Mouse (Mus musculus) cerebellum, postnatal 10 days (tissue): ENCODE measurements at regions not wholly inside any gene's neighbourhood (a gene's known extent, or its start where the extent isn't known, plus 50 kb on each side); places are given as distances from the start of the nearest gene placed in this dataset.

ENCODE experiments used
- DNase-seq, 2 experiments: peaks; one replicate each; pipeline ENCODE4 v3.0.0; 2021; ENCODE audit warnings: mixed read lengths in 2 of 2

DNA sequence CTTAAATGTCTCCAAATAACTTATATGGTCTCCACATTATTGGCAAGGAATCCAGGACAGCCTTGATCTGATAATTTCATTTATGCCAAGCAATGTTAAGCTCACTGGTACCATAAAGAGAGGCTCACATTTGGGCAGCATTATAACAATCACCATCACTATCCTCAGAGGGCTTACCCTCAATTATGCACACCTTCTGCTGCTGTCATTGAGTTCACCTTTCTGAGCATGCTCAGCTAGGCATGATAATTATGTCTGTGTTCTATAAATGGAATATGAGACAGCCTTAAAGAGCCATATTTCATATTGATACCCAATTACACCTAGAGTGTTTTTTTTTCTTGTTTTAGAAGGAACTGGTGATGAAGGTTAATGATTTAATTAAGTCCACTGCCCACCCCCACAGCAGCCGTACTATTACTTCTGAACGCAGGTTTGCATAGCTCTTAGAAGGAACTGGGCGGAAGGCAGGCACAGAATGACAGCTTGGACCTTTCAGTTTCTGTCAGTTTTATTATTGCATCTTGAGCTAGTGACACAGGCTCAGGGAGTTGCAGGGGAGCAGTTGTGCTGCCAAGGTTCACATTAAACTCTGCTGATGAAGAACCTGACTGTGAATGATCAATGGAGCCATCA lies 424.0 kb upstream of the Sphkap start:
- DNase-seq = peak; percentile 51 to 53

DNA sequence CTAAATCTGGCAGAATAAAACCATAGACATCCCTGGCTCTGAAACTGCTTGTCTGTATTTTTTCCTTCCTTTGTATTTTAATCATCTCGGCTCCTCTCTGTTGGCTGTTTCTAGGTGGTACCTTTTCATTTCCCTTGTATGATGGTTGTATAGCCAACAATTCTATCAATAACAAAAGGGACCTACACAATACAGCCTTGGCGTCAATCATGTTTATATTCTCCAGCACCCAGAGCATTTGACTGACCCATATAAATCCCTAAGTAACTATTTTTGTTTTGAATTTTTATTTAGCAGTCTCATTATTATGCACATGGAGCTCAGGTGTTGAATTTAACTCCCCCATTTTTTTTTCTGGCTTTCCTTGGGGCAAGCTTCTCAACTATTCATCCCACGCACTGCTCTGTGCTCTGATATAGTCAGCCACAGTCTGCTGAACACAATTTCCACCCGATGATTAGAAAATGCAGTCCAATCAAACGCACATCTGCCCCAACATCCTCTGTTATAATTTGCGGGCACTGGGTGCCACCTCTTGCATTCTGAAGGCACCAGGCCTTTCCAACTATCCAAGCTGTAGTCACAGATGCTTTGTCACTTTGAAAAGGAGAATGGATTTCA lies 422.1 kb upstream of the Sphkap start:
- no peak for DNase-seq

DNA sequence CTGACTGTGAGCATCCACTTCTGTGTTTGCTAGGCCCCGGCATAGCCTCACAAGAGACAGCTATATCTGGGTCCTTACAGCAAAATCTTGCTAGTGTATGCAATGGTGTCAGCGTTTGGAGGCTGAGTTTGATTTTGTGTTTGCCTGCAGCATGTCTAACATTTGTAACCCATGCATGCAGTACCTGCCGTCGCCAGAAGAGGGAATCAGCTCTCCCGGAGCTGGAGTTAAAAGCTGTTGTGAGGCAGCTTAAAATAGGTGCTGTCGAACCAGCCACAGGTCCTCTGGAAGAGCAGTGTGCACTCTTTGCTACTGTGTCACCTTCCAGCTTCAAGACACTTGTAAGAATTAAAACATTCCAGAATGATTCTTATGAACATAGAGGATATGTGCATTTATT lies 403.2 kb upstream of the Sphkap start:
- peak; percentile 29 to 32 for DNase-seq

DNA sequence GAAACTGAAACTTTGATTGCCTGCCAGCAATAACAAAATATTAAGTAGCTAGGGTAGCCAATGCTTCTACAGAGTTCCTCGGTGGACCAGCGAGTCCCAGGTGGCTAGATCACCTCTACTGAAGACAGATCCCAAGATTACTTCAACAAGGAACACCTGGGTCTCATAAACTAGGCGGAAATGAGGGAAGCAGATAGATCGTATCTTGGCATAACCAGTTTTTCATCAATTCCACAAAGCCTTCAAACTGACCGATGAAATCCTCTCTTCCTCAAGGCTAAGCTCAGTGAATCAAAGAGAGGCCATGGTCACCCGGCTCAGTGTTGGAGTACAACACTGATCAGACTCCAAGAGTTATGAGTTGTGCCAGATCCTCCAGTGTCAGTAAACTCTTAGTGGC lies 400.4 kb upstream of the Sphkap start:
- no peak for DNase-seq

DNA sequence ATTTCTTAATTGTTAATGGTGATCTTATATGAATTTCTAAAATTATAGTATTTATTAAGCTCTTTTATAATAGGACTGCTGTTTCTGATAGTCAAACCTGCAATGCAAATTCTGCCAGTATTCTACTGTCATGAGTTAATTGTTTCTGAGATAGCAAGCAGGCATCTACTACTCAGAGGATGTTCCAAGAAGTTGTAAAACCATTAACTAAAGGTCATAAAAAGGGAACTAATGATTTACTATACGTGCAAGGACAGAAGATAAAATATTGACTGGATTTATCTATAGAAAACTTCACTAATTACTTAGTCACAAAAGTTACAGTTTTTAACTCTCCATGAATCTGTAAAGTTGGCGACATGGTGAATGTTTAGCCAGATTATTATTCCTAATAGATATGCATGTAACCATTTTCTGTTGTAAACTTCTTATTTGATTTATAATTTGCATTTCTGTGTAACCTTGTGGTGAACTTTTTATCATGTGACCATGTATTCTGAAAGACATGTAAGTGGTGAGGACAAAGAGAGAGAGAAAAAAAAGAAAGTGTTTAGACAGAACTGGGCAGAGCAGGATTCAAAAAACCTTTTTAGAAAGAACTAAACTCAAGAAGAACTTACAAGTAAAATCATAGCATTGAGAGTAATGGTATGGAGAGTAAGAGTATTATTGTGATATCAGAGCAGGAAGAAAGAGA lies 395.5 kb upstream of the Sphkap start:
- no peak for DNase-seq

DNA sequence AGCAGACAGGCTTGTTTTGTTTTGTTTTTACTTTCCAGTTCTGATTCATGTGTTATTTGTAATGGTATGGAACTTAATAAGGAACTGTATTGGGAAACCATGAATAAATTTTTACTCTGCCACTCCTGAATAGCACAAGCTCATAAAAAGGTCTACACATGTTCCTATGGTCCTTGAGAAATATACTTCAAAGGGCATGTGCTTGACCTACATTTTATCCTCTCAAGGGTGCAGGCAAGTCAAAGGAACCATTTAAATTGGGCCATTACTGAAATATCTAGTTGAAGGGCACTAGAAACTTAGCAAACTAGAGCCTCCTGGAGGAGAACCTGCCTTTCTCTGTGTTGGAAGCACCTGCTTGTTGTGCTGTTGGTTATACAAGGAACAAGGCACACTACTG lies 393.8 kb upstream of the Sphkap start:
- DNase-seq = no peak

DNA sequence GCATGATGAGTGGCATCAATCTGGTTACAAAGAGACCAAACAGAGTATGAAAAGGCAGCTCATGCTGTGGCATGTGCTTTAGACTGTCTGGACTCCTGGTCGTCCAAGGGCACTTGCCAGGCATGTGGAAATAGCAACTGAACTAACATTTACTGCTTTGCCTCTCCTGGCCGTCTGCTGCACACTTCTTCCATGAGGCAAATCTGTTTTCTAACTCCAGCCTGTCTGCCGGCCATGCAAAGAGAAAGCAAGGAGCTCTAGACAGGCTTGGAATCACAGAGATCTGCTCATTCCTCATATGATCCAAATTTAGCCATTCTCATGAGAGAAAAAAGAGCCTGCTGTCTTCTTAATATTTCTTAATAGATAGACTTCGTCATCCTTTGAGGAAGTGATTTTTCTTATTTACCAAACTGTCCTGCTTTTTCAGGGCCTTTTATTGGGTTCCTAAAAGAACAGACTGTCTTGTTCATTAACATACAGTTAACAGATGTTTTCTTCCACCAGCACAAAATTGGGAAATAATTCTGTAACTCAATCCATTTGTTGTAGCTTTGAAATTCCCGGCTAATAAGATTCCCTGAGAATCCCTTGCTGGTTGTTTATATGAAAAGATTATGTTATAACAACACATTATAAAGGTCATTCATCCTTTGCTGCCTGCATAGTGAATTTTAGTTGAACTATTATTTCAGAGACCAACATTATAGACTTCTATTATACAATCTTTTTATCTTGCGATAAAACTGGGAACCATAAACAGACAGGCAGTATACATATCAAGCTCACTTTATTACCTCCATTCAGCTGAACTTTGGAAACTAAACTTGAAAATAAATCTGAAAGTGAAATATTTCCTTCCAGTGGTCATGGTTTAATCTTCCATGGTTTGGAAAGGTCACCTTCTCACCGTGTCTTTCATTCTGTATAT lies 389.2 kb upstream of the Sphkap start:
- DNase-seq = peak; percentile 33 to 48

DNA sequence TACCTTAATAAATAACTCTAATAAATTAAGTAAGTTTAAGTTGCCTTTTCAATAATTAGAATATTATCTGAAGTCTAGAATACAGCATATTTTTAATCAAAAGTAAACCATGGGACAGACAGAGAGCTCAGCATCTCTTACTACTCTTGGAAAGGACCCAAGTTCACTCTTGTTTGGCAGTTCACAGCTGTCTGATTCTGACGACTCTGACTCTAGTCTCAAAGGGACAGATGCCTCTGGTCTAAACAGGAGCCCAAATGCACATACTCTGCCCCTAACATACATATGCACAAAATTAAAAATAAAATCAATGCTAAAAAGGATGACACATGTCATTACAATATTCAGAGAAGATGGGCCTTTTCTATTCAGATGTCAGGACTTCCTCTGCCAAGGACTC lies 369.2 kb upstream of the Sphkap start:
- DNase-seq = peak; percentile 11

DNA sequence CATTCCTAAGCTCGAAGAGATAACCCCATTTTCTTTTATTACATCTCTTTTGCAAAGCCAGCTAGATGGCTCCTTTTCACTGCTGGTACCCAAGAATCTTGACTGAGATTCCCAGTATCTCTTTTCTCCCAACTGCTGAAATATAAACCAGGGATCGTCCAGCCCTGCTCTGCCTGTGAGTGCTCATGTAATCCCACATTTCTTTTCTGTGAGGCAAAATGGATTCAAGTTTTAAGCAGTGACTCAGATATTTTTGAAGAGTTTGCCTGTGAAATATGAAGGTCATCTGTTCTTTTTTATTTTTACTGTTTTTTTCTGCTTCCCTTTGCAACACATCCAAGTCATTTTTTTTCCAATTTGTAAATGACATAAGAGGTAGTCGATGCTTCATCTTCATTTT lies 363.2 kb upstream of the Sphkap start:
- no peak for DNase-seq

DNA sequence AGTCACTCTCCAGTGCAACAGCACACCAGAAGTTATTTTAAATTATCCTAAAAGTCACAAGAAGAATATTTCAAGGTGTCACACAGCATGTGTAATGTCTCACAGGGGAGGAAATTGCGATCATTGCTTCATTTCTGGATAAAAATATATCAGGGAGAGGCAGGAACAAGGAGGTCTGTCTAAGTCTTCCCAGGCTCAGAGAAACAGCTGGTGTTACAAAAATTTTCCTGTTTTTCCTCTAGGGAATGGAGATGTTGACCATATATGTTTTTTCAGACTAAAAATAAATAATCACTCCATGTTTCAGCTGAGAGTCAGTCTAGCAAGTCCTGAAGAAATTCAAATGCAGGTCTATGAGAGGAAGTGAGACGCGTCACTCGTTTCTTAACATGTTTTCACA lies 353.5 kb upstream of the Sphkap start:
- no peak for DNase-seq

DNA sequence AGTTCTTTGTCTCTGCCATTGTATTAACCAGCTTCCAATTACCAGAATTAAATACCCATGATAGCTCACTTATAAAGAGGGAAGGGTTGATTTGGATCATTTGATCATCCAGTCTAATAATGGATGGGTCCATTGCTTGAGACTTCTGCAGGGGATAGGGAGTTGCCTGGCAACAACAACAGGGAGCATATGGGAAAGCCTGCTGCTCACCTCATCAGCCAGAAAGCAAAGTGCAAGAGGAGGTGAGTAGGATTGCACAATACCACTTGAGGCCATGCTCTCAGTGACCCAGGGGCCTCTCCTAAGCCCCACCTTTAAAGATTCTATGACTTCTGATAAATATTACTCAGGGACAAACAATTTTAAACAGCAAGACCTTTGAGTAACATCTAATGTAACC lies 348.9 kb upstream of the Sphkap start:
- DNase-seq = peak; percentile 22 to 49

DNA sequence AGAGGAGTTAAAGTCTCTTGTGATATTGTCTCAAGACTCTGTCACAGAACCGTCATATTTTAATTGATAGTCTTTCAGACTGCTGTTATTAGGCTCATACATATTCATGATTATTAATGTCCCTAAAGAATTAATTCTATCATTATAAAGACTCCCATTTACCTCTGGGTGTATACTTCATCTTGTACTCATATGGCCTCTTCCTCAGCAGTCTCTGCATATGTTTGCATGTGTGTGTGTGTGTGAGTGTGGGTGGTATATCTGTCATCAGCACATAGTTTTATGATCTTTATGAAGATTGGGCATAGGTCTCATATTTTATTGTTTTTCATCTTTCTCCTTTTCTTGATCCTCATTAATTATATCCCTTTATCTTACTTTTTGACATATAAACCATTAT lies 347.3 kb upstream of the Sphkap start:
- no peak for DNase-seq

DNA sequence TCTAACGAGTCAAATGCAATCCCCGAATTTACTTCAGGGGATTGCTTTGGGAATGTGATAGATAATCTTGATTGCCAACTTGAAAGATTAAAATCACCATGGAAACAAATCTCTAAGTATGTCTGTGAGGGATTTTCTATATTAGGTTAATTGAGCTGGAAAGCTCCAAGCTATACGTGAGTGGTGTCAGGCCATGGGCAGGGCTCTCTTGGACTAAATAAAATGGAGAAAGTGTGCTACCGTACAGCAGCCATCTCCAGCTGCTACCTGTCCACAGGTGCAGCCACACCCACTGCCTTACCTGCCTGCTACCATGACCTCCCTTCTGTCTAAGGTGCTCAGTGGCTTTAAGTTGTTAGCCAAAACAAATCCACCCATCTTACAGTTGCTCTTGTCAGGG lies 345.0 kb upstream of the Sphkap start:
- no peak for DNase-seq

DNA sequence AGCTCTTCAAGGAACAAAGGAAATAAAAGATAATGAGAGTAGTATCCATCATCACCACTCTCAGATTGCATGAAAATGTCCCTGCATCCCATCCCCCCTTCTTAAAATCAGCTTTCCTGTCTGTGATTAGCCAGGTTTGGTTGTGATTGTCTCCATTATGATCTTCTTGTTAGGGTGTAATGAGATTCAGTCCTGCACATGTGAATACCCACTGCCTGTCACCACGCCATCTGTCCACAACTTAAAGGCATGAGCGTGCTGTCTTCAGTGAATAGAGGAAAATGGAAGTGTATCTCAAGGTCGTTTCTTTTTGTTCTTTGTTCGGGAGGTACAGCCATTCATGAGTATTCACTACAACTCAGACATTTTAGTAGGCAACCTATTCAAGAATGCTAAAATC lies 341.0 kb upstream of the Sphkap start:
- DNase-seq = peak; percentile 57 to 67

DNA sequence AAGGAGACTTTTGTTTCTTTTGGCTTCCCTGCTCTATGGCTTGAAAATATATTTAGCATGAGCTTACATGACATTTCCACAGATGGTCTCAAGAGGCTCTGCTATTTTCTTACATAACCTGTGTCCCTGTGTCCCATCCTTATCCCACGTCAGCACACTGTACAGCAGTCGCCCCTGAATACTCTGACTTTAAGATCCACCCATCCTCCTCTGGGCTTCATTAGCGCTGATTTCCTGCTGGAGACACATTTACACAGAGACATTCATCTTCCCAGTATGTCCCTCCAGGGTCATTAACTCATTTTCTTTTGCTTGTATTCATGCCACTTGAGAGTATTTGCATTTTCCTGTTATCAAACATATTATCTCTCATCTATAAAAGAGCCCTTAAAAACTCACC lies 340.1 kb upstream of the Sphkap start:
- no peak for DNase-seq

DNA sequence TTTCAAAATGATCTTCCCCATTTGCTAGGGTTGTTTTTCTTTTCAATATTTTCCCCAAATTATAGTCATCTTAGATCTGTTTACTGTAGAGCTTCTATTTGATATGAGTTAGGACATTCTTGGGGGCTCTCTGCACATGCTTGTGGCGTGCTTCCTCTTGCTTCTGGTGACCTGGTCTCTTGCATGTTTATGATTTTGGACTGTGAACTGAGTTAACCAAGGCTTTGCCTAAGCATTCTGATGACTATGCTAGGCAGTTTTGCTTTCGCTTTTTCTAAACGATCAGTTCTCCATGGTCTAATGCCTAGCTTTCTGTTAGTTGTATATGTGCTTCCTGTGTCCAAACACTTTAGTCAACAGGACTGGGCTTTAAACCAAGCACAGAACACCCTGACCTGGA lies 339.4 kb upstream of the Sphkap start:
- DNase-seq = no peak

DNA sequence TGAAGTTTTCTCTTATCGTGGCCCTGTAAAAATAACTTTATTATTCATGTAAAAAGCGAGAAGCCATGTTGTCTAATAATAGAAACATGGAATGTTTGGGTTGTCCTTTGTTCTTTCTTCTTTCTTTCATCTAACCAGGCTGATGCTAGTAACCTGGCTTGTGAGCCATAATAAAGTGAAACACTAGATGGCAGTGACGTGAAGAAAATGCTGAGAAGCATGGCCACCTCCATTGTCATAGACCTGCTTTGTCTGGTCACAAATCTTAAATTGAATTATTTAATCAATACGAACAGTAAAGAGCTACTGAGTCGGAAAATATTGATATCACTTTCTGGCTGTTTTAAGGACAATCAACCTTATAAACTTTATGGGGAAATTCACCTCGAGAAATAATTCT lies 338.0 kb upstream of the Sphkap start:
- DNase-seq = peak; percentile 80 to 85

DNA sequence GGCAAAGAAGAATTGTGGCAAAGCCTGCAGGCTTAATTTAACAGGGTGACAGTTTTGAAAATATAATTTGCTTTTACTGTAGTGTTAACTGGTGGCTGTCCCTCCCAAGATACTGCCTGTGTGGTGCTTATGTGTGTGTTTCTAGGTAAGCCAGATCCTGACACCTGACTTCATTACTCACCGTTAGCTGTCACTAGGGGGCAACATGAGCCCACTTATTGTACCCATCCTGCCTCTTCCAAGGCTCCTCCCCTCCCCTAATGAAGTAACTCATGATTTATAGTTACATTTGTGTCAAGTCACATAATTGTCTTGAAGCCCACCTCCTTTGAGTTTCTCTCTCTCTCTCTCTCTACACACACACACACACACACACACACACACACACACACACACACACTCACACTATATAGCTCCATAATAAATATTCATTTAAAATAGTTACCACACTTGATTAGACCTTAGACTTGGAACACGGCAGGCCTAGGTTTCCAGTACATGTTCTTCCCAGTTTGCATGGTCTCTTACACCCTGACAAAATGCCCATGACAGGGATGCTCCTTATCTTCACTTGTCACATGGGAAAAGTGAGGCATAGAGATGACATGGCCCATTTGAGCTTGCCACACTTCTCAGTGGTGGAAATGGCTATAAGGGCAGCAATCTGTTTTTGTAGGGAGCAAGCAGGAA lies 328.6 kb upstream of the Sphkap start:
- DNase-seq = peak; percentile 76 to 78

DNA sequence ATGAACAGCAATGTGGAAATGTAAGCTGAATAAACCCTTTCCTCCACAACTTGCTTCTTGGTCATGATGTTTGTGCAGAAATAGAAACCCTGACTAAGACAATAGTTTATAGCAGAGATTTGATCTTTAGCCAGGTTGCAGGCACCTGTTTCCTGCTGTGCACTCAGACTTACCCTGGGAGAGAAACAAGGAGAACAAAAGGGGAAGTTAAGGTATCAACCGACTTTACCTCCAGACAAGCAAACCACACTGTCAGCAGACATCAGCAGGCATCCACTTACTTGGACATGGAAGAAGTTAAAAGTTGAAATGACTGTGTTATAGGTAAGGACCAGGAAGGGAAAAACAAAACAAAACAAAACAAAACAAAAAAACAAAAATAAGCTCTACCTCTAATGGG lies 323.7 kb upstream of the Sphkap start:
- DNase-seq = no peak

DNA sequence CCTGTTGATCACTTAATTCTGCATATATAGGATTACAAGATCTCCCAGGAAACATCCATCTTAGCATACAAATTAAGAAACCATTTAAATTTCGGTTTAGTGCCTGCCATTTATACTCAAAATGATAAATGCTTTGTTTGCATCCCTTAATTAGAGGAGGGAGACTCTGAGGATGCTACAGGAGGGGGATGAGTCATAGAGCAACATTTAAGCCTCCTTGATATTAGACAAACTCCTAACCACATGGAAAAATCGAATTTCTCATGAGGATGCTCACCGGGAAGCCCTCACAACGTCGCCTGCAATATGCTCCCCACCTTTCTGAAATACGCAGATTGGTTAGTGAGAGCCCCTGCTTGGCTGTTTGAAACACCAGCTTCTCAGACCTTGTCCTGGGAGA lies 320.8 kb upstream of the Sphkap start:
- no peak for DNase-seq

DNA sequence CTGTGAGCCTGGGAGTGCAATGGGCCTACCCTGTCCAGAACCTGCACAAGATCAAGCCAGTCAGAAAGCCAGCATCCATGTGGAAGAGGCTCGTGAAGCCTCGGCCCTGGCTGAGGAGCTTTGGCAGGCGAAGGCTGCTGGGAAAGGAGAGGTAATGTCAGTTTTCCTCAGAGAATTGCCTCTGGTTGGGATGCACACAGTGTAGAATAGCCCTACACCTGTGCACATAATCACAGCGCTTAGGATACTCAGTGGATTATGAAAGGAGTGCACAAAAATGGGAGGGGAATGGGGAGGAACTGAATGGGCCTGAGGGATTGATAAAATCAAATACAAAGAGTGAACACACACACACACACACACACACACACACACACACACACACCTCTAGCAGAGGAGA lies 319.9 kb upstream of the Sphkap start:
- DNase-seq = no peak

DNA sequence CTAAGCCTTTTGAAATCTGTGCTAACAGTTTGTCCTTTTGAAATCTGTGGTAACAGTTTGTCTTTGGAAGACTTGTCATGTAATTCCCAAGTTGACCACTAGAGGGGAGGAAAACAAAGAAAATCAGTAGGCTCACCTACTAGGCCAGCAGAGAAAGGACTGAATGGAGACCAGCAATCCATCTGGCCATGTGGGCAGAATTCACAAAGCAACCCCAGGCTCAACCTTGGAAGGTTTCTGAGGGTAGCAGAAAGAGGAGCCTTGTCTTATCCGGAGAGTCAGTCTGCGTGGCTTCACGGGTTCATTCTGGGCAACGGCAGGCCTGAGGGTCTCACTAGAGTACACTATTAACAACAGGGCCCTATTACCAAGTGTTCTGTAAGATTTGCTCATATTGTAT lies 319.2 kb upstream of the Sphkap start:
- peak; percentile 63 to 90 for DNase-seq

DNA sequence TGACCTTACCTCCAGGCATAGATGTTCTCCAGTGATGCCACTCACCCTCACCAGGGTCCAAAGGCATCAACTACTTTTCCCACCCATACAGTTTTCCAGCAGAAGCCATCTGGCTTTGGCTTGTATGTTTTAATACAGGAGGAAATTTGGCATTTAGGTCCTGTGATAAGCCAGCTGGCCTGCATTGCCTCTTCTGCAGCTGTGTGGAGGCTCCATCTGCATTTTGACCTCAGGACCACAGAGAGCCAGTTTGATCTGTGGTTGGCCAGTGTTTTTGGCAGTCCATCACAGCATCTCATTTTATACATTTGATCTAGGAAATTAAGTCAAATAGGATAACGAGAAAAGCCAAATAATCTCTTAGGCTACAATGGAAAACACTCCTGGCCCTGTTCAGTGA lies 315.1 kb upstream of the Sphkap start:
- DNase-seq = peak; percentile 27 to 39
